Mouse (Mus musculus) testis, postnatal 14 days (tissue): ENCODE data around the gene Crym.

Experiments used
- DNase-seq: peaks from one replicate; pipeline ENCODE4 v3.0.0; 2021; ENCODE audit warnings: low spot score

Gene Crym

GRCm38 (mm10) chr7:120163581-120164251 is 38.2 kb downstream of the Crym start:
- DNase-seq = no peak

- DNase-seq = no peak
Measured at GRCm38 (mm10) chr7:120158121-120158613, 43.7 kb downstream of the Crym start.

- no peak for DNase-seq
Measured at GRCm38 (mm10) chr7:120157575-120158061, 44.3 kb downstream of the Crym start.

- no peak for DNase-seq
Measured at GRCm38 (mm10) chr7:120156841-120157409, 45.0 kb downstream of the Crym start.

GRCm38 (mm10) chr7:120150898-120151297 is 51.0 kb downstream of the Crym start:
- DNase-seq = no peak

GRCm38 (mm10) chr7:120150257-120150656 is 51.7 kb downstream of the Crym start:
- DNase-seq = no peak

- no peak for DNase-seq
Measured at GRCm38 (mm10) chr7:120145191-120145590, 56.7 kb downstream of the Crym start, which contains the start of gene Zp2. Gene Zp2 (minus strand): TSS chr7:120145291.

GRCm38 (mm10) chr7:120142743-120143142 is 59.2 kb downstream of the Crym start:
- DNase-seq = no peak
